Mouse (Mus musculus): ENCODE data around the gene Mast4. TPM values are rescaled to one million over a fixed set of nuclear protein-coding genes. Genes with fewer than 3 reads are reported as not detected.
"Not testable (repeated sequence)": the region's sequence is repeated elsewhere in the genome, so short reads cannot be mapped to it uniquely, and the experiment has no call there.

Mast4 gene
- total RNA-seq, 2 experiments from 2014 or later: 50.5 to 54.6 TPM

- DNase-seq (ENCODE audit: extremely low spot score in 1 of 2, low spot score in 1 of 2): not testable (repeated sequence)
Observed at GRCm38 (mm10) chr13:102728951-102729350, 605.3 kb downstream of the Mast4 start.

- DNase-seq (ENCODE audit: extremely low spot score in 1 of 2, low spot score in 1 of 2): no peak
Observed at GRCm38 (mm10) chr13:102728035-102728434, 606.3 kb downstream of the Mast4 start.

GRCm38 (mm10) chr13:102726876-102727275, 607.4 kb downstream of the Mast4 start:
- DNase-seq (ENCODE audit: extremely low spot score in 1 of 2, low spot score in 1 of 2): no peak

GRCm38 (mm10) chr13:102725906-102726305, 608.4 kb downstream of the Mast4 start:
- no peak for DNase-seq (ENCODE audit: extremely low spot score in 1 of 2, low spot score in 1 of 2)

- DNase-seq (ENCODE audit: extremely low spot score in 1 of 2, low spot score in 1 of 2): no peak
Observed at GRCm38 (mm10) chr13:102725416-102725815, 608.9 kb downstream of the Mast4 start.

GRCm38 (mm10) chr13:102716973-102717372, 617.3 kb downstream of the Mast4 start:
- no peak for DNase-seq (ENCODE audit: extremely low spot score in 1 of 2, low spot score in 1 of 2)

GRCm38 (mm10) chr13:102700744-102701143, 633.6 kb downstream of the Mast4 start:
- DNase-seq (ENCODE audit: extremely low spot score in 1 of 2, low spot score in 1 of 2): no peak

GRCm38 (mm10) chr13:102700176-102700575, 634.1 kb downstream of the Mast4 start:
- DNase-seq (ENCODE audit: extremely low spot score in 1 of 2, low spot score in 1 of 2): no peak

GRCm38 (mm10) chr13:102698751-102699323, 635.5 kb downstream of the Mast4 start:
- peak in 1 of 2 experiments; percentile 36 for DNase-seq (ENCODE audit: extremely low spot score in 1 of 2, low spot score in 1 of 2)

- DNase-seq (ENCODE audit: extremely low spot score in 1 of 2, low spot score in 1 of 2): no peak
Observed at GRCm38 (mm10) chr13:102698335-102698734, 636.0 kb downstream of the Mast4 start.

- DNase-seq (ENCODE audit: extremely low spot score in 1 of 2, low spot score in 1 of 2): no peak
Observed at GRCm38 (mm10) chr13:102695121-102695905, 639.0 kb downstream of the Mast4 start.

- DNase-seq (ENCODE audit: extremely low spot score in 1 of 2, low spot score in 1 of 2): no peak
Observed at GRCm38 (mm10) chr13:102694154-102694553, 640.1 kb downstream of the Mast4 start.

- no peak for DNase-seq (ENCODE audit: extremely low spot score in 1 of 2, low spot score in 1 of 2)
Observed at GRCm38 (mm10) chr13:102693341-102693801, 640.9 kb downstream of the Mast4 start, which contains the start of gene Cd180. Cd180 (plus strand) TSS chr13:102693558.

GRCm38 (mm10) chr13:102691408-102692150, 642.7 kb downstream of the Mast4 start:
- no peak for DNase-seq (ENCODE audit: extremely low spot score in 1 of 2, low spot score in 1 of 2)

- no peak for DNase-seq (ENCODE audit: extremely low spot score in 1 of 2, low spot score in 1 of 2)
Observed at GRCm38 (mm10) chr13:102690184-102690583, 644.1 kb downstream of the Mast4 start.

GRCm38 (mm10) chr13:102689201-102690090, 644.9 kb downstream of the Mast4 start:
- DNase-seq (ENCODE audit: extremely low spot score in 1 of 2, low spot score in 1 of 2): no peak

- no peak for DNase-seq (ENCODE audit: extremely low spot score in 1 of 2, low spot score in 1 of 2)
Observed at GRCm38 (mm10) chr13:102688121-102688520, 646.2 kb downstream of the Mast4 start.

GRCm38 (mm10) chr13:102684890-102685289, 649.4 kb downstream of the Mast4 start:
- no peak for DNase-seq (ENCODE audit: extremely low spot score in 1 of 2, low spot score in 1 of 2)
